Mouse (Mus musculus) central nervous system, embryonic 14 days (tissue): ENCODE measurements around the gene Canx. TPM values are rescaled to one million over a fixed set of nuclear protein-coding genes. Genes with fewer than 3 reads are reported as not detected.

Source experiments
- polyA plus RNA-seq: library from polyadenylated mRNA; depleted of rRNA; stranded (reverse); fragments of >200 nt; gene quantifications from 2 replicates; pipeline ENCODE4 v1.2.3, GENCODE M21; 2012; rRNA removed

Gene Canx
- polyA plus RNA-seq, result 169 and 192 TPM in 2 replicates

GRCm38 (mm10) chr11:50325496-50326301 is at the start of gene Canx:
TSS of gene Canx (minus strand) at chr11:50325673.

DNA sequence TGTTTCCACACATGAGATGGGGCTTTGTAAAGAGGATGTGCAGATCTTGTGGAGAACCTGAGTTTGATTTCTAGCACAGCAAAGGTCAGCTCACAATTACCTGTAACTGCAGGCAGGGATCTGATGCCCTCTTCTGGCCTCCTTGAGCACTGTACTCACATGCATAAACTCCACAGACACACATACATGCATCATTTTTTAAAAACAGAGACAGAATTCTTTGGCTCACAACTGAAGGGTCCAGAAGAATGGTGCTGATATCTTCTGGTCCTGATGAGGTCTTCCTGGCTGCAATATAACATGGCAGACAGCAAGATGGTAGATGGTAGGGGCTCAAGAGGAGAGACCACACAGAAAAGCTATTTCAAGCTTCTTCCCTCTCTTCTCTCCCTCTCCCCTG is 28.7 kb upstream of the Canx start, which contains the start of gene Cby3:
Gene Cby3, plus strand, starts transcription at position 301 of the 400 bp plus-strand sequence.

GRCm38 (mm10) chr11:50292190-50292855 is 33.1 kb downstream of the Canx start, which contains the start of gene Maml1:
TSS of gene Maml1 (minus strand) at chr11:50292311.

Other genes starting within 250 kb of the Canx start
- 37.8 and 40.6 TPM in 2 replicates for gene Tbc1d9b, start 194.3 kb downstream of the Canx start, polyA plus RNA-seq
- 32.0 and 32.9 TPM in 2 replicates for gene Mrnip, start 151.2 kb downstream of the Canx start, polyA plus RNA-seq
- gene Sqstm1, start 114.8 kb downstream of the Canx start, polyA plus RNA-seq, result 173 and 189 TPM in 2 replicates
- gene Mgat4b, start 114.8 kb downstream of the Canx start, polyA plus RNA-seq, result 64.6 and 73.7 TPM in 2 replicates
- gene Ltc4s, start 87.1 kb downstream of the Canx start, polyA plus RNA-seq, result 2.6 and 2.9 TPM in 2 replicates
- gene Maml1, start 33.4 kb downstream of the Canx start, polyA plus RNA-seq, result 14.3 and 15.5 TPM in 2 replicates
- 0.29 and 0.41 TPM in 2 replicates for gene Cby3, start 28.8 kb upstream of the Canx start, polyA plus RNA-seq
- 871 and 1,026 TPM in 2 replicates for gene Hnrnph1, start 51.3 kb upstream of the Canx start, polyA plus RNA-seq
- gene Rufy1, start 105.5 kb upstream of the Canx start, polyA plus RNA-seq, result 26.1 TPM in 2 replicates